Mouse (Mus musculus) left cerebral cortex, postnatal 4 days (tissue): ENCODE measurements around the gene Rcor1. TPM values are rescaled to one million over a fixed set of nuclear protein-coding genes. Genes with fewer than 3 reads are reported as not detected.
A peak's percentile ranks its signal among the peaks of the same experiment; 100 is the strongest.

Experiments
- DNase-seq: peaks from one replicate; pipeline ENCODE4 v3.0.0-alpha.2; 2022
- intact Hi-C: fragments of 180-260 bp; cut with DNase I; formaldehyde crosslinking; loops from one replicate; pipeline ENCODE4 v1.15.1; 2025
- total RNA-seq, 2 experiments: library from RNA; stranded (reverse); gene quantifications; 2 replicates each; pipeline ENCODE4 v1.2.3; 2021

Rcor1 gene
- total RNA-seq, 2 experiments from 2014 or later: 21.9 to 24.7 TPM

- intact Hi-C loops: no loop called here
- DNase-seq: no peak
These were observed 115.5 kb downstream of the Rcor1 start for GRCm38 (mm10) chr12:111154641-111155040.

GRCm38 (mm10) chr12:111155756-111156155, 116.6 kb downstream of the Rcor1 start:
- no peak for DNase-seq
- intact Hi-C loops: no loop called here

GRCm38 (mm10) chr12:111159659-111160428, 120.7 kb downstream of the Rcor1 start:
- no peak for DNase-seq
- intact Hi-C loops: loop anchor here (10.0 kb wide), 1 partner anchor 75 kb away; no protein-coding TSS in a partner anchor

- intact Hi-C loops: loop anchor here (10.0 kb wide), 1 partner anchor 76 kb away; no protein-coding TSS in a partner anchor
- DNase-seq: no peak
These were observed 121.7 kb downstream of the Rcor1 start for GRCm38 (mm10) chr12:111160871-111161270.

GRCm38 (mm10) chr12:111161943-111162311, 122.8 kb downstream of the Rcor1 start:
- intact Hi-C loops: loop anchor here (10.0 kb wide), 1 partner anchor 77 kb away; no protein-coding TSS in a partner anchor

GRCm38 (mm10) chr12:111162312-111163061, 123.3 kb downstream of the Rcor1 start:
- intact Hi-C loops: loop anchor here (10.0 kb wide), 1 partner anchor 78 kb away; no protein-coding TSS in a partner anchor

More at GRCm38 (mm10) chr12:111161943-111162311, 122.8 kb downstream of the Rcor1 start:
- no peak for DNase-seq

GRCm38 (mm10) chr12:111164310-111164751, 125.2 kb downstream of the Rcor1 start:
- peak; percentile 94 for DNase-seq
- intact Hi-C loops: loop anchor here (10.0 kb wide), 1 partner anchor 80 kb away; no protein-coding TSS in a partner anchor

More at GRCm38 (mm10) chr12:111162312-111163061, 123.3 kb downstream of the Rcor1 start:
- DNase-seq: peak; percentile 65

- intact Hi-C loops: loop anchor here (10.0 kb wide), 1 partner anchor 80 kb away; no protein-coding TSS in a partner anchor
These were observed 126.1 kb downstream of the Rcor1 start for GRCm38 (mm10) chr12:111165146-111165812.

More at GRCm38 (mm10) chr12:111165146-111165812, 126.1 kb downstream of the Rcor1 start:
- peak; percentile 61 for DNase-seq

Other genes with a start within 250 kb of the Rcor1 start
- 10 to 100 TPM; 13.2 to 16.5 TPM for gene Mok, start 198.4 kb upstream of the Rcor1 start, total RNA-seq
- 1 to 10 TPM; 7.5 to 9.2 TPM for gene Zfp839, start 189.1 kb upstream of the Rcor1 start, total RNA-seq
- gene Cinp, start 150.2 kb upstream of the Rcor1 start, total RNA-seq: 10 to 100 TPM; 64.9 to 65.8 TPM
- 10 to 100 TPM; 29.8 to 30.7 TPM for gene Tecpr2, start 150.1 kb upstream of the Rcor1 start, total RNA-seq
- 1 to 10 TPM; 4.0 to 4.2 TPM for gene Ankrd9, start 60.3 kb upstream of the Rcor1 start, total RNA-seq
- 10 to 100 TPM; 37.0 to 41.8 TPM for gene Traf3, start 127.0 kb downstream of the Rcor1 start, total RNA-seq
- gene 4930595D18Rik, start 145.1 kb downstream of the Rcor1 start, total RNA-seq: not detected
- gene Amn, start 231.7 kb downstream of the Rcor1 start, total RNA-seq: 10 to 100 TPM; 15.9 to 16.3 TPM